Mouse (Mus musculus) MEL (cell line): ENCODE data around the gene Skida1.

Source experiments
- CTCF ChIP-seq, 3 experiments: IDR thresholded peaks in 2 of 3; conservative IDR thresholded peaks in 1 of 3; 2 replicates each; pipeline ENCODE4 v1.5.1; 2011 to 2012; ENCODE audit warnings: low read length in 3 of 3, low read depth in 2 of 3, mild to moderate bottlenecking in 2 of 3, improper control_type of control experiment in 1 of 3, inconsistent platforms in 1 of 3, mixed read lengths in 1 of 3, moderate library complexity in 1 of 3; ENCODE audit not compliant: control insufficient read depth in 1 of 3, insufficient read depth in 1 of 3, poor library complexity in 1 of 3, severe bottlenecking in 1 of 3
- EP300 ChIP-seq, 2 experiments: IDR thresholded peaks; 2 replicates each; pipeline ENCODE4 v1.6.1; 2011; ENCODE audit warnings: improper control_type of control experiment in 2 of 2, low read length in 2 of 2, low read depth in 1 of 2, mild to moderate bottlenecking in 1 of 2
- GATA1 ChIP-seq: IDR thresholded peaks from 2 replicates; pipeline ENCODE4 v1.6.1; 2011; ENCODE audit warnings: low read depth, low read length, improper control_type of control experiment
- MAFK ChIP-seq: IDR thresholded peaks from 2 replicates; pipeline ENCODE4 v1.6.1; 2011; ENCODE audit warnings: low read depth, mild to moderate bottlenecking, low read length, improper control_type of control experiment, borderline replicate concordance
- MAX ChIP-seq: IDR thresholded peaks from 2 replicates; pipeline ENCODE4 v1.6.1; 2011; ENCODE audit warnings: low read length, improper control_type of control experiment
- MYB ChIP-seq: IDR thresholded peaks from 2 replicates; pipeline ENCODE4 v1.6.1; 2011; ENCODE audit warnings: mild to moderate bottlenecking, low read depth, low read length, improper control_type of control experiment
- POLR2AphosphoS2 ChIP-seq: IDR thresholded peaks from 2 replicates; pipeline ENCODE4 v1.6.1; 2011; ENCODE audit warnings: low read length, improper control_type of control experiment
- SMC3 ChIP-seq: IDR thresholded peaks from 2 replicates; pipeline ENCODE4 v1.6.1; 2011; ENCODE audit warnings: low read depth, low read length, improper control_type of control experiment
- TAL1 ChIP-seq: IDR thresholded peaks from 2 replicates; pipeline ENCODE4 v1.6.1; 2012; ENCODE audit warnings: mild to moderate bottlenecking, inconsistent platforms, low read length, moderate library complexity, mixed read lengths
- TCF12 ChIP-seq: IDR thresholded peaks from 2 replicates; pipeline ENCODE4 v1.6.1; 2014; ENCODE audit warnings: low read depth, mild to moderate bottlenecking, inconsistent platforms, low read length, improper control_type of control experiment, moderate library complexity
- UBTF ChIP-seq: IDR thresholded peaks from 2 replicates; pipeline ENCODE4 v1.6.1; 2012; ENCODE audit warnings: low read depth, mild to moderate bottlenecking, inconsistent platforms, low read length, improper control_type of control experiment, moderate library complexity, borderline replicate concordance; ENCODE audit not compliant: insufficient read depth
- USF1 ChIP-seq: IDR thresholded peaks from 2 replicates; pipeline ENCODE4 v1.6.1; 2014; ENCODE audit warnings: low read depth, mild to moderate bottlenecking, inconsistent platforms, low read length, improper control_type of control experiment, moderate library complexity

DNA sequence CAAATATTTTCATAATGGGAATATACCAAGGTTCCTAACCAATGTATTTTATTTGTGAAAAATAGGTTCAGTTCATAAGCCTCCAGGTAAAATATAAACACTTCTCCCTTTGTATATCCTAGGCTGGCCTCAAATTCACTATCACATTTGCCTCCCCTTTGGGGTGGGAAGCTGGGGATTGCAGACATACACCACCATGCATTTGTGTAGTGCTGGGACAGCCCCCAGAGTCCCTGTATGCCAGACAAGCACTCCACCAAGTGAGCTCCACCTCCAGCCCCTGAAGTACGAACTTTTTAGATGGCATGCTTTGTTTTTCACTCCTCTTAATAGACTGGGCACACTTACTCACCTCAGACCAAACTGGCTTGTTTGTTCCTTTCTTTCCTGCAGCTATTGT lies 26.0 kb downstream of the Skida1 start:
- no peak for TF ChIP-seq GATA1
- no peak for TF ChIP-seq CTCF (IDR thresholded peaks at IDR 0.05 in 2 of 3, conservative IDR thresholded peaks at IDR 0.05 in 1 of 3; ENCODE audit: control insufficient read depth in 1 of 3, insufficient read depth in 1 of 3, low read depth in 2 of 3, low read length in 3 of 3, poor library complexity in 1 of 3, severe bottlenecking in 1 of 3)
- no peak for TF ChIP-seq MYB
- TF ChIP-seq EP300 (IDR thresholded peaks at IDR 0.05; ENCODE audit: low read depth in 1 of 2, low read length in 2 of 2): no peak
- no peak for TF ChIP-seq POLR2AphosphoS2
- no peak for TF ChIP-seq UBTF
- no peak for TF ChIP-seq TCF12
- no peak for TF ChIP-seq TAL1
- no peak for TF ChIP-seq MAFK
- no peak for TF ChIP-seq MAX
- TF ChIP-seq USF1: no peak
- no peak for TF ChIP-seq SMC3
